Mouse (Mus musculus) layer of hippocampus, adult 2 months (tissue): Measurements from ENCODE around the gene Lzts2. TPM values are rescaled to one million over a fixed set of nuclear protein-coding genes. Genes with fewer than 3 reads are reported as not detected.
A peak's percentile ranks its signal among the peaks of the same experiment; 100 is the strongest.
"Not testable (repeated sequence)": the region's sequence is repeated elsewhere in the genome, so short reads cannot be mapped to it uniquely, and the experiment has no call there.

Experiments
- DNase-seq, 2 experiments: peaks; one replicate each; pipeline ENCODE4 v3.0.0; 2022; ENCODE audit warnings: low spot score in 2 of 2
- H3K27ac ChIP-seq: fragments of 200-600 bp; 2 replicates; pipeline ENCODE4 v1.8.1; 2022
- H3K4me3 ChIP-seq: fragments of 200-600 bp; 2 replicates; pipeline ENCODE4 v1.8.1; 2022; ENCODE audit warnings: mild to moderate bottlenecking
- CTCF ChIP-seq: fragments of 200-600 bp; conservative IDR thresholded peaks from 2 replicates; pipeline ENCODE4 v1.8.1; 2022; ENCODE audit warnings: antibody characterized with exemption, mild to moderate bottlenecking, moderate library complexity
- total RNA-seq, 2 experiments: library from RNA; stranded (reverse); gene quantifications; 2 replicates each; pipeline ENCODE4 v1.2.3; 2021

Lzts2 gene
- total RNA-seq, 2 experiments from 2014 or later: 28.5 to 30.1 TPM

DNA sequence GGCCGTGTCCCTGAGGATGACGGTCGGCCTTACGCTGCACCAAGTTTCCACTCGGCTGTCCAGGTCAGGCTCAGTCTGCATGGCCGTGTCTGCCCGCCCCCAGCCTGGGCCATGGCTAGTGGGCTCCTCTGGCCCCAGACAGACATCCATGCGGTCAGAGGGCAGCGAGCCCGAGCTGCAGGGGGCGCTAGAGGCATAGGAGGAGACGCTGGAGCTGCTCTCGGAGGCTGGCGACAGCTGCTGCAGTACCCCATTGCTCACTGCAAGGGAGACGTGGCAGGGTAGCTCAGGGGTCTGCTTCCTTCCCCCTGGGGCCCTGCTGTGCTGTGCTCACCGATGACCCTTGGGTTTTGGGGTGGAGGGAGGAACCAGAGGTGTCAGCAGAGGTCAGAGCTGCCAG is 22.7 kb downstream of the Lzts2 start:
- no peak overlapping the region for H3K27ac ChIP-seq
- peak; percentile 72 for TF ChIP-seq CTCF
- H3K4me3 ChIP-seq: no peak overlapping the region
- DNase-seq: no peak

DNA sequence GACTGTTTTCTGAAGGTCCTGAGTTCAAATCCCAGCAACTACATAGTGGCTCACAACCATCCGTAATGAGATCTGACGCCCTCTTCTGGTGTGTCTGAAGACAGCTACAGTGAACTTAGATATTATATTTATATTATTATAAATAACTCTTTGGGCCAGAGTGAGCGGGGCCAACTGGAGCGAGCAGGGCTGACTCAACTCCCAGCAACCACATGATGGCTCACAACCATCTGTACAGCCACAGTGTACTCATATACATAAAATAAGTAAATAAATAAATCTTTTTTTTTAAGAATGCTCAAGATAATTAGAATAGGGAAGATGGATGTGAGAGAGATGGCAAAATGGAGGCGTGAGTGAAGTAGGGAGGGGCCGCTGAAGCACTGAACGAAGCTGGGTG is 24.0 kb downstream of the Lzts2 start:
- not testable (repeated sequence) for H3K4me3 ChIP-seq, DNase-seq, H3K27ac ChIP-seq
- TF ChIP-seq CTCF: peak; percentile 18; the same call in 1 of the 2 replicates

DNA sequence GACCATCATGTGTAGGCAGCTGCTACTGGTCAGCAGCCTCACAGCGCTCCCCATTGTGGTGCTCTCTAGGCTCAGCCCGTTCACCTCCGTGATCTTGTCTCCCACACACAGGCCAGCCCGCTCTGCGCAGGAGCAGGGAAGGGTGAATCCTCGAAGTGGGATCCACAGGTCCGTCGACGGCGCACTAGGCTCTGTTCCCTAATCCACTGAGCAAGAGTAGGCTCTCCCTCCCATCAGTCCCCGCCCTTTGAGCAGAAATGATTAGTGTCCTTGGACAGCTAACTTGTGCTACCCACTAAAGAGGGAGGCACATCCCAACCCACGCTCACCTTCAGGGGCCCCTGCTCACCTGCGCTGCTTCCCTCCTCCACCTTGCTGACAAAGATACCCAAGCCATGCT is 26.0 kb downstream of the Lzts2 start:
- TF ChIP-seq CTCF: no peak
- no peak overlapping the region for H3K27ac ChIP-seq
- H3K4me3 ChIP-seq: no peak overlapping the region
- no peak for DNase-seq

DNA sequence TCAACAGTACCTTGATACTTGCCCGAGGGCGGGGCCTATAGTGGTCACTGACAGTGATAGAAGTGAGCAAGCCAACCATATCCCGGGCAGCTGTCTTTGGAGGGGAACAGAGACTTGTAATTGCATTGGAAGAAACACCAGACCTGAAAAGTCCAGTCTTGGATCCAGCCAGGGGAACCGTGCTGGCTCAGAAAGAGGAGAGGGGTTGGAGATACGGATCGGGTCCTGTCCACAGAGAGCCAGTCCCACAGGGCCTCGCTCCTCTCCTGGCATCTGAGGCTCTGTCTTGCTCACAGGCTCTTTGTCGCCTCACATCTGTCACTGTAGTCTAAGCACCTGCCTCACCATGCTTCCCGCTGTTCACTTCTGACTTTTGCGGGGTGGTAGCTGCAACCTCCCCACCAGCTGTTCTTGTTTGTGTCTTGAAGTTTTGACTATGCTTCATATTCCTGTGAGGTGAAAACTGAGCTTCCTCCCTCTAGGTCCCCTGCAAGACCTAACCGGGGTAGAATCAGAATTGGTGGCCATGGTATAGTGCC is 30.2 kb downstream of the Lzts2 start:
- Histone ChIP-seq H3K27ac (no peak overlapping the region), H3K4me3 (no peak overlapping the region)
- no peak for DNase-seq
- no peak for TF ChIP-seq CTCF

DNA sequence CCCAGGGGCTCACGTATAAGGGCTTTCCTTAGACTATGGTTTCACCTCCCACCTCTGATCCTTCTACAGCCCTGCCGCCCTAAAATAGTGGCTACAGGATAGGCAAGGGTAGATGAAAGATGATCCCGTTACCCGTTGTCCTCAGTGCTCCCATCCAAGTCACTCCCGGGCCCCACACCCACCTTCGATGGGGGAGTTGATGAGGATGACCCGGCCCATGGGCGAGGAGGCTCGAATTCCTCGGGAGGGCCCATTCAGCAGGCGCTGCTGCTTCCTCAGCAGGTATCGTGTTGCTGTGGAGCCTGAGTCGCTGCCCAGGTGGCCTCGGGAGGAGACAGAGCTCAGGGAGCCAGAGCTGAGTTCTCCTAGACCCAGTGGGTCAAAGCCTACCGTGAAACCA is 31.0 kb downstream of the Lzts2 start:
- TF ChIP-seq CTCF: no peak
- DNase-seq: no peak
- Histone ChIP-seq H3K4me3 (no peak overlapping the region), H3K27ac (no peak overlapping the region)

DNA sequence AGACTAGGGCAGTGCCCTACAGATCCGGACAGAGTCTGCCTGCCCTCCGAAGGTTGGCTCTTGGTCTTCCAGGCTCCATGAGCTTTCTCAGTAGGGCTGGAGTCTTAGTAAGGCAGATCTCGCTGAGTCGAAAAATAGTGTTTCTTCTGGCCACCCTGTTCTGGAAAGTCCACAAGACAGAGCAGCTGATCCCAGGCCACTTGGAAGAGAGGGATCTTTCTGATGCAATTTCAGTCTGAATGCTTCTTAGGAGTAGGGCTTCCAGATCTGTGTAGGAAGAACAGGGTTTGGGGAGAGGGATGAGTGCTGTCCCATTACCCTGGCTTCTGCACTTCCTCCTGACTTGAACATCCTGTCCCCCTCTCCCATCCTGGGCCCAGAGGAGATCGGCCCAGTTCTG is 31.4 kb downstream of the Lzts2 start, which contains the start of gene Pdzd7:
TSS of gene Pdzd7 (minus strand) at position 67 of the 400 bp plus-strand sequence.
- no peak for TF ChIP-seq CTCF
- peak within 1 kb of the TSS; percentile 78 for H3K4me3 ChIP-seq
- H3K27ac ChIP-seq: peak within 1 kb of the TSS; percentile 97
- DNase-seq: no peak

DNA sequence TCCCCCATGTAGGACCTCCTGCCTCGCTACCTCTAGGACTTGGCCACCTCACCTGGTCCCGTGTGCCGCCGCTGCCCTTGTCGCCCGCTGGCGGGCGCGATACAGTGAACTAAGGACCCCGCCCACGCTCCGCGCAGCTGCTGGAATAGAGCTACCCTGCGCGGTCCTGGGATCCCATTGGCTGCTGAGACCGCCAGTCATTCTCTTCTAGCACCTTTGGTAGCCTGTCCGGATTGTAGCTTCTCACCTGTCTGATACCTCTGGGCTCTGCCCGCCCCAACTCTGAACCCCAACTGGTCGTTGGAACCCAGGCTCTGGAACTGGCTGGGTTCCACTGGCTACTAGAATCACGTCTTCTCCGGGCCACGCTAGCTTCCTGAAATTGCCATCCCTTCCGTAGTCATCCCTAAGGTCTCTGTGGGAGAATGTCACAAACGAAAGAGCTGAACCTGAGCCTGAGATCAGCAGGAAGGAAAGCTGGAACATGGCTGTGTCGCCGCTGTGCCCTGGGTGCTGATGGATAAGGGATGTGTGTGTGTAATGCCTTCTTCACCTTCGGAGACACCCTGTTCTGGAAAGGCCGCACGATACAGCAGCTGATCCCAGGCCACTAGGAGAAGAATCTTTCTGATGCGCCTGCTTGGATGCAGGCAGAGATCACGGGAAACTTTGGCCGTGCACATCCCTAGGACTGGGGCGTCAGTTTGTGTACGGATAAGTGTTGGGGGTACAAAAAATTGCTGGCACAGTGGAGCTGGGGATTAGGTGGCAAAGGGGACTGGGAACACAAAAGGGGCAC is 32.5 kb downstream of the Lzts2 start:
- DNase-seq: peak; percentile 66 to 71
- peak overlapping the region; percentile 78 for H3K4me3 ChIP-seq
- peak overlapping the region; percentile 97 for H3K27ac ChIP-seq
- 0 out of 2 replicates have a peak, but pooled peaks have one; percentile 13 for TF ChIP-seq CTCF

DNA sequence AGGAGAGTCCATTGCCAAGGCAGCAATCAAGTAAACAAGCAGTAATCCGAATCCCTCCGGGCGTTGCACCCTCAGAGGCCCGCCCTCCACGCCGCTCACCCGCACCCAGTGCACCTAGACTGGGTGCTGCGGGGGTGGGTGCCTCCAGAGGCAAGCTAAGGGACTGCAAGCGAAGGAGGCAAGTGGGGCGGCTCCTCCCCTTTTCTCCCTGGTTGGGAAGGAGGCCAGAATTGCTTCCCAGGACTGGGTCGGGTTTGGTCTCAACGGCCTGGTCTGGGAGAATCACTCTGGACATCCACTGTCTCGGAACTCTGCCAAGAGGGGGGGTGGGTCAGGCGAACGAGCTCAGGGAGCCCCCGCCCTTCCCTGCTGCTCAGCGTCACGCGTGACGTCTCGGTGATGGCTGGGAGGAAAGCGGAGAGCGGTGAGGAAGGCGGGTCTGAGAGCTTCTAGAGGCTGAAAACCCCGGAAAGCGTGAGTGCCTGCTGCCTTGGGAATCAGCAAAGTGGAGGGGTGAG is 33.3 kb downstream of the Lzts2 start, which contains the start of gene Sfxn3:
TSS of gene Sfxn3 (plus strand) at position 87 of the 518 bp plus-strand sequence.
- H3K27ac ChIP-seq: peak within 1 kb of the TSS; percentile 97
- DNase-seq: peak; percentile 91 to 93
- H3K4me3 ChIP-seq: peak within 1 kb of the TSS; percentile 78
- peak; percentile 90 for TF ChIP-seq CTCF

DNA sequence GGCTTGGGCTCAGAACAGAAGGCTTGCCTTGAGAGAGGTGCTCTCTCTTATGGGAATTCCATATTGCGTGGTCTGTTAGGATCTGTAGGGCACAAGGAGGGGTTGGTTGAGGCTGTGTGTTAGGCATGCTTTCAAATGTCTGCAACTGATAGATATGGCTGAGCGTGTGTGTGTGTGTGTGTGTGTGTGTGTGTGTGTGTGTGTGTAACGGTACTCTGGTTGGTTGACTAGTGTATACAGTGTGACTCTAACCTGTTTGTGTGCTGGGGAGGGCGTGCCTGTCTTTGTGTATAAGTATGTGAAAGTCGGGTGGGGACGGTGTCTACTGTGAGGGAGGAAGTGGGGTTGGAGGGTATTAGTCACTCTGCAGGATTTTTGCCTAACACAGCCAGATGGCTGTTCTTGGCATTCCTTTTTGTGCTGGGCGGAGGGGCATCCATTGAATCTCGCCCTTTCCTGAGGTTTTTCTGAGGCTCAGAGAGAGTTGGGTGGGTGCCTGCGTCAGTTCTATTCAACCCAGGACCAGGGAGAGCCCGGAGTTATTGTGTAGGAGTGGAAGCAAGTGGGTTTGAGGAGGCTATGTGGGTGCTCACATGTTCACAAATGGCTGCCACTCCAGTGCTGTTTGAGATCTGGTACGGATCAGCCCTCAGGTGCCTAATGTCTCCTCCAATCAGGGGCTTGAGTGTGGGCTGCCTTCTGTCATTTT is 33.9 kb downstream of the Lzts2 start:
- Histone ChIP-seq H3K27ac (peak overlapping the region; percentile 97), H3K4me3 (peak overlapping the region; percentile 78)
- peak; percentile 77 to 90 for DNase-seq
- TF ChIP-seq CTCF: no peak

DNA sequence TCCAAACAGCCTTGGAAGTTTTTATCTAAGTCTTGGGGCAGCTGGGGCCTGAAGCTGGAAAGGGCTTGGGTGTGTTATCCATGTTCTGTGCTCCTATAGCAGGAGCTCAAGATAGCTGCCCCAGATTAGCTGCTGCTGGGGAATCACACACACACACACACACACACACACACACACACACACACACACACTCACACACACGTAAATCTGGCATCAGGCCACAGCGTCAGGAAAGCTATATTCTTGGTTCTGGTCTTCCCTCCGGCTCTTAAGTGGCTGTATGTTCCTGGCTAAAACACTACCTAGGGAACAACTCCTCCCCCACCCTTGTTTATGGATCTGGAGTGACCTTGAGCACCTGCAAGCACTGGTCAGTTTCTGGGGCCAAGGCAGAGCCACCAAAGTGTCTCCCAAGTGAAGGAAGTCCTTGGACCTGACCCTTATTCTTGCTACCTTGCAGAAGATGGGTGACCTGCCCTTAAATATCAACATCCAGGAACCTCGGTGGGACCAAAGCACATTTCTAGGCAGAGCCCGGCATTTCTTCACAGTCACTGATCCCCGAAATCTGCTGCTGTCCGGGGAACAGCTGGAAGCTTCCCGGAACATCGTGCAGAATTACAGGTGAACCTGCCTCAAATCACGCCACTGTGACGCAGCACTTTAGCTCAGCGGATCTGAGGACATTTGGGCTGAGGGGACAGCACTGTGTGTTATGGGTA is 34.6 kb downstream of the Lzts2 start:
- peak overlapping the region; percentile 78 for H3K4me3 ChIP-seq
- no peak for TF ChIP-seq CTCF
- DNase-seq: no peak
- peak overlapping the region; percentile 97 for H3K27ac ChIP-seq

DNA sequence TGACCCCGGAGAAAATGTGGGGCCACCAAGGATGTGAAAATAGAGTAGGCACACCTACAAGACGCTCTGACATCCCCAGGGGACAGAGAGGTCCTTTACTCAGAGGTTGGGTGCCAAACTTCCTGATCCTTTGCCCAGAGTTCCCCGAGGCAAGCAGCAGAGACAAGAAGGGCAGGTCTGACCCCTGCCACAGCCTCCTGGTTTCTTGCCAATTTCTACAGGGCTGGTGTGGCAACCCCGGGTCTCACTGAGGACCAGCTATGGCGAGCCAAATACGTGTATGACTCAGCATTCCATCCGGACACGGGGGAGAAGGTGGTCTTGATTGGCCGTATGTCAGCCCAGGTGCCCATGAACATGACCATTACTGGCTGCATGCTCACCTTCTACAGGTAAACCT is 35.3 kb downstream of the Lzts2 start:
- TF ChIP-seq CTCF: no peak
- peak overlapping the region; percentile 85 for H3K27ac ChIP-seq
- DNase-seq: no peak
- peak overlapping the region; percentile 47 for H3K4me3 ChIP-seq

DNA sequence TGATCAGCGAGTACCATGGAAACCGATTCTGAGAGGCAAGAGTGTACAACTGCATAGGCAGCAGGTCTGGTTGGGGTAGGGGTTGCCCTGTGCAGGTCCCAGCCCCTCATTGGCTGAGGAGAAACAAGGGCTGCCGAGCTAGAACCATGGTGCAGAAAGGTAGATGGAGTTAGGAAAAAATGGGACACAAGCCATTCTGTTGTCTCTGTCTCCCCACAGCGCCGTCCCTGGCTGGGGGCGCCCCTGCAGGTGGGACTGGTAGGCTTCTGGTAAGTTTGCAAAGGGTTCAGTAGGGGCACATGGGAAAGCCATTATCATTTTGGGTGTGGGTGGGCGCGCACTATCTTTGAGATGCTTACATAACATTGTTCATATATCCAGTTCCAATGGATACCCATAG is 39.2 kb downstream of the Lzts2 start:
- no peak overlapping the region for H3K4me3 ChIP-seq
- no peak for DNase-seq
- H3K27ac ChIP-seq: peak overlapping the region; percentile 48; the same call in 1 of the 2 replicates
- no peak for TF ChIP-seq CTCF
